Mouse (Mus musculus) urinary bladder, postnatal 25 days (tissue): ENCODE data around the gene Gm14744.
"Not testable (repeated sequence)": the region's sequence is repeated elsewhere in the genome, so short reads cannot be mapped to it uniquely, and the experiment has no call there.

ENCODE experiments used
- DNase-seq: peaks from one replicate; pipeline ENCODE4 v3.0.0; 2022; ENCODE audit warnings: low spot score

Gm14744 gene

GRCm38 (mm10) chrX:77864458-77864857, at the start of gene Gm14744:
TSS of gene Gm14744 (plus strand) at chrX:77864758.
- not testable (repeated sequence) for DNase-seq

DNA sequence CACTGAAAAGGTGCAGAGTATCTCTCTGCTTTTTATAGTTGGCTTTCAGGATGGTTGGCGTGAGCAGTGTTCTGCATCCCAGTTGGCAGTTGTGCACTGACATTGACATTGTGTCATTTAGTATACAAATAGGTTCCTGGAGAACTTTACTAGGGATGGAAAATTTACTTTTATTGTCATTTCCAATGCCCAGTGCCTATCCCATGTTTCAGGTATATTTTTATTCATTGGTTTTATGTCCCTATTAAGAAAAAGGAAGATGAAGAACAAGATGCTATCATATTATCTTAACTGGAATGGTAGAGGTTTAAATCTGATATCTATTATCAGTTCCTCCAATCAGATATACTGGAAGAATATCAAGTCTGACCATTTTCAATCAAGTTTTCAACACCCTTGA, 11.0 kb upstream of the Gm14744 start, which contains the start of gene Pbsn:
Pbsn (minus strand) TSS at position 101 of the 400 bp plus-strand sequence.
- DNase-seq = no peak

DNA sequence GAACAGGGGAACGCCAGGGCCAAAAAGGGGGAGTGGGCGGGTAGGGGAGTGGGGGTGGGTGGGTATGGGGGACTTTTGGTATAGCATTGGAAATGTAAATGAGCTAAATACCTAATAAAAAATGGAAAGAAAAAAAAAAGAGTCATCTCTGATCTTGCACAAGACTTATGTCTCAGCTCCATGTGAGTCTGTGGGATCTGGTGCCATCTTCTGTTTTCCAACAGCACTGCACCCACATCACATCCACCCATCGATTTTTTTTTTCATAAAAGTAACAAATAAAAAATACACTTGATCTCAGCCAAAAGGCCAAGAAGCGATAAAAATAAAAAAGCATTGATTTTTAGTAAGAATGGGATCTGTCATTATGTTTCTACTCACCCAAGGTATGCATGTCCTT, 15.5 kb downstream of the Gm14744 start:
- DNase-seq = not testable (repeated sequence)
